In the genomic region with DNA sequence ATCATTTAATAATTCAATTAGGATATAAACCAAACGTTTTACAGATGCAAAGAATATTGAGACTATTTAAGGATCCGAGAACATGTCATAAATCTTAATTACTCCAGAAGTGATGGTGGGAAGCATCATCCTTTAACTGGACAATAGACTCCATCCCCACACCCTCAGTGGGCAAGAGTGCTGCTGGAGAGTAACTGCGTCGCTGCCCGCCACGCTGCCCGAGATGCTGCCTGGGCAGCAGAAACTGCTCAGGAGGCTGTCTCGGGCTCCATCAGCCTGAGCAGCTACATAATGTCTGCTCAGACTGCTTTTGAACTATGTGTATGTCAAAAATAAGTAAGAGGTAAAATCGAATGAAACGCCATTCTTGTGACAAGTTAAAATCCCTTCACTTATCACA, we compare ENCODE assay signal across 15 mouse cellular contexts.
"Had no signal": no experiment of that assay in that cellular context is flagged by ENCODE, and none has a peak within 500 bp of the region (broad histone marks: within the 10 kb centered on the region; RNA-seq: fewer than 3 reads in every experiment).

No protein-coding gene starts in this region.

- H3K27ac ChIP-seq: intestine, embryonic 15.5 days; liver, embryonic 14.5 days; macrophage; stomach, embryonic 15.5 days had no signal

- DNase-seq: kidney, adult 18-20 months; kidney, adult 9 months; kidney, postnatal 14 days; kidney, postnatal 4 days; liver, postnatal 0 days; lung, embryonic 14.5 days; right cerebral cortex, adult 18-20 months; right cerebral cortex, postnatal 25 days; spleen, adult 18-20 months; thymus, postnatal 25 days had no signal

- H3K27me3 ChIP-seq: intestine, embryonic 15.5 days; stomach, embryonic 15.5 days had no signal

- H3K4me1 ChIP-seq: intestine, embryonic 15.5 days; stomach, embryonic 15.5 days had no signal

- H3K4me3 ChIP-seq: intestine, embryonic 15.5 days; stomach, embryonic 15.5 days had no signal

- H3K9me3 ChIP-seq: intestine, embryonic 15.5 days; stomach, embryonic 15.5 days had no signal

- H3K9ac ChIP-seq: intestine, embryonic 15.5 days; liver, embryonic 14.5 days; liver, postnatal 0 days; lung, embryonic 14.5 days; stomach, embryonic 15.5 days had no signal

- ATAC-seq: intestine, embryonic 15.5 days; liver, postnatal 0 days; lung, postnatal 0 days had no signal

- H3K36me3 ChIP-seq: intestine, embryonic 15.5 days; stomach, embryonic 15.5 days had no signal

- H3K4me2 ChIP-seq: intestine, embryonic 15.5 days; lung, embryonic 14.5 days; stomach, embryonic 15.5 days had no signal
